Mouse (Mus musculus): ENCODE measurements at regions not wholly inside any gene's neighbourhood (a gene's known extent, or its start where the extent isn't known, plus 50 kb on each side); places are given as distances from the start of the nearest gene placed in this dataset.

GRCm38 (mm10) chr11:18266161-18266560 is 312.5 kb upstream of the Etaa1 start:
- Histone ChIP-seq H3K27me3 (ENCODE audit: control insufficient read depth, insufficient read depth, low read length) (no peaks in the 10 kb centered on the region), H3K4me1 (ENCODE audit: control insufficient read depth, insufficient read depth, low read length) (no peaks in the 10 kb centered on the region), H3K9me3 (replicated peaks; ENCODE audit: control insufficient read depth, low read length) (no peaks in the 10 kb centered on the region), H3K36me3 (replicated peaks; ENCODE audit: control insufficient read depth, insufficient read depth, low read depth, low read length) (no peaks in the 10 kb centered on the region), H3K27ac (replicated peaks; ENCODE audit: low read depth, low read length) (no peak overlapping the region), H3K9ac (replicated peaks; ENCODE audit: low read length) (no peak overlapping the region), H3K4me2 (ENCODE audit: low read depth, low read length) (no peak overlapping the region), H3K4me3 (ENCODE audit: low read depth, low read length) (no peak overlapping the region)
- 72% methylated on average over 2 of the region's 2 CpGs for WGBS
- no peak for DNase-seq (ENCODE audit: low spot score)
- no peak for ATAC-seq (replicated peaks; ENCODE audit: insufficient number of reproducible peaks, low FRiP score, low TSS enrichment, low read depth)

- ATAC-seq (replicated peaks; ENCODE audit: insufficient number of reproducible peaks, low FRiP score, low TSS enrichment, low read depth) (no peak), DNase-seq (ENCODE audit: low spot score) (no peak)
- Histone ChIP-seq H3K4me2 (ENCODE audit: low read depth, low read length) (no peak overlapping the region), H3K9me3 (replicated peaks; ENCODE audit: control insufficient read depth, low read length) (no peaks in the 10 kb centered on the region), H3K9ac (replicated peaks; ENCODE audit: low read length) (no peak overlapping the region), H3K4me3 (ENCODE audit: low read depth, low read length) (no peak overlapping the region), H3K27ac (replicated peaks; ENCODE audit: low read depth, low read length) (no peak overlapping the region), H3K36me3 (replicated peaks; ENCODE audit: control insufficient read depth, insufficient read depth, low read depth, low read length) (no peaks in the 10 kb centered on the region), H3K27me3 (ENCODE audit: control insufficient read depth, insufficient read depth, low read length) (no peaks in the 10 kb centered on the region), H3K4me1 (ENCODE audit: control insufficient read depth, insufficient read depth, low read length) (no peaks in the 10 kb centered on the region)
- WGBS: 87% methylated on average over 1 of the region's 1 CpGs
These were observed 309.2 kb upstream of the Etaa1 start for GRCm38 (mm10) chr11:18262901-18263300.

GRCm38 (mm10) chr11:18249236-18249635 is 295.6 kb upstream of the Etaa1 start:
- Histone ChIP-seq H3K9me3 (replicated peaks; ENCODE audit: control insufficient read depth, low read length) (no peaks in the 10 kb centered on the region), H3K4me1 (ENCODE audit: control insufficient read depth, insufficient read depth, low read length) (no peaks in the 10 kb centered on the region), H3K9ac (replicated peaks; ENCODE audit: low read length) (no peak overlapping the region), H3K36me3 (replicated peaks; ENCODE audit: control insufficient read depth, insufficient read depth, low read depth, low read length) (no peaks in the 10 kb centered on the region), H3K27me3 (ENCODE audit: control insufficient read depth, insufficient read depth, low read length) (no peaks in the 10 kb centered on the region), H3K4me3 (ENCODE audit: low read depth, low read length) (no peak overlapping the region), H3K27ac (replicated peaks; ENCODE audit: low read depth, low read length) (no peak overlapping the region), H3K4me2 (ENCODE audit: low read depth, low read length) (no peak overlapping the region)
- ATAC-seq (replicated peaks; ENCODE audit: insufficient number of reproducible peaks, low FRiP score, low TSS enrichment, low read depth) (no peak), DNase-seq (ENCODE audit: low spot score) (no peak)
- WGBS: 36% methylated on average over 4 of the region's 4 CpGs

DNA sequence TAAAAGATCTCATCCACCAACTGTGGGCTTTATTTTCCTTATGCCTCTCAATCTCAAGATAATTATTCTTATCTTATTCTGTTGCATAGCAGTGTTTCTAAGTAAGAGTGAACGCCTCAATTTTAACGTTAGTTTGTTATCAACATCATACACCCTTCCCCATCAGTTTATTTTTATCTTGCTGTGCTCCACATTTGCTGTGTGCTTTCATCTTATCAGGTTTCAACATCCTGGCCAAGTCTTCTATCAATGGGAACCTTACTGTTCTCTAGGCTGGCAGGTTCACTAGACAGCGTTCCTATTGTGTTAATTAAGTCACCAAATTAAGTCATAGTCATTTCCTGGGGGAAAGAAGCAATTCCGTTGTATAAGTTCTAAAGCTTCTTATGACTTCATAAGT is 263.1 kb upstream of the Etaa1 start:
- no peak for ATAC-seq (replicated peaks; ENCODE audit: insufficient number of reproducible peaks, low FRiP score, low TSS enrichment, low read depth)
- Histone ChIP-seq H3K9me3 (replicated peaks; ENCODE audit: control insufficient read depth, low read length) (no peaks in the 10 kb centered on the region), H3K9ac (replicated peaks; ENCODE audit: low read length) (no peak overlapping the region), H3K27me3 (ENCODE audit: control insufficient read depth, insufficient read depth, low read length) (no peaks in the 10 kb centered on the region), H3K4me2 (ENCODE audit: low read depth, low read length) (no peak overlapping the region), H3K36me3 (replicated peaks; ENCODE audit: control insufficient read depth, insufficient read depth, low read depth, low read length) (no peaks in the 10 kb centered on the region), H3K4me1 (ENCODE audit: control insufficient read depth, insufficient read depth, low read length) (no peaks in the 10 kb centered on the region), H3K27ac (replicated peaks; ENCODE audit: low read depth, low read length) (no peak overlapping the region), H3K4me3 (ENCODE audit: low read depth, low read length) (no peak overlapping the region)
- 81% methylated on average over 4 of the region's 4 CpGs for WGBS
- no peak for DNase-seq (ENCODE audit: low spot score)

DNA sequence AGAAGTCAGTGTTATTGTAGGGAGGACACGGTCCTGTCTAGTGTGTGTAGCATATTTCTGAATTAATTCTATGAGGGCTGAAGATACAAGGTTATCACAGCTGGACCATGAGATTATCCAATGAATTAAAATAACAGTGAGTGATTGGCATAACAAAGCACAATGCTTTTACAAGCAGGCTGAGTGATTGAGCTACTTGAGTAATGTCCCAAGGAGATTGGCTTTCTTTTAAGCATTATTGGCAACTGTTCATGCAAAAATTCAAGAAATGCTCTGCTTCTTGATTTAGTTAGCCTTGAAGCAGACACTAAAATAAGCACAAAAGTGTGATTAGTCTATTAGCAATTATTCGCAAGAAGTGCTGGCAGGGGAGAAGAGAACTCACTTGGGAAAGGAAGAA is 219.4 kb upstream of the Etaa1 start:
- no peaks in the 10 kb centered on the region for H3K36me3 ChIP-seq (replicated peaks; ENCODE audit: control insufficient read depth, insufficient read depth, low read depth, low read length)
- H3K4me3 ChIP-seq (ENCODE audit: low read depth, low read length): no peak overlapping the region
- no peak overlapping the region for H3K27ac ChIP-seq (replicated peaks; ENCODE audit: low read depth, low read length)
- no peak for ATAC-seq (replicated peaks; ENCODE audit: insufficient number of reproducible peaks, low FRiP score, low TSS enrichment, low read depth)
- no peaks in the 10 kb centered on the region for H3K4me1 ChIP-seq (ENCODE audit: control insufficient read depth, insufficient read depth, low read length)
- no peak overlapping the region for H3K4me2 ChIP-seq (ENCODE audit: low read depth, low read length)
- H3K9ac ChIP-seq (replicated peaks; ENCODE audit: low read length): no peak overlapping the region
- H3K27me3 ChIP-seq (ENCODE audit: control insufficient read depth, insufficient read depth, low read length): no peaks in the 10 kb centered on the region
- DNase-seq (ENCODE audit: low spot score): no peak
- WGBS: 71% methylated on average over 2 of the region's 2 CpGs
- H3K9me3 ChIP-seq (replicated peaks; ENCODE audit: control insufficient read depth, low read length): no peaks in the 10 kb centered on the region

GRCm38 (mm10) chr11:18171207-18171776 is 217.6 kb upstream of the Etaa1 start:
- no peak for DNase-seq (ENCODE audit: low spot score)
- H3K9me3 ChIP-seq (replicated peaks; ENCODE audit: control insufficient read depth, low read length): no peaks in the 10 kb centered on the region
- no peak overlapping the region for H3K27ac ChIP-seq (replicated peaks; ENCODE audit: low read depth, low read length)
- no peaks in the 10 kb centered on the region for H3K27me3 ChIP-seq (ENCODE audit: control insufficient read depth, insufficient read depth, low read length)
- ATAC-seq (replicated peaks; ENCODE audit: insufficient number of reproducible peaks, low FRiP score, low TSS enrichment, low read depth): no peak
- no peak overlapping the region for H3K9ac ChIP-seq (replicated peaks; ENCODE audit: low read length)
- H3K36me3 ChIP-seq (replicated peaks; ENCODE audit: control insufficient read depth, insufficient read depth, low read depth, low read length): no peaks in the 10 kb centered on the region
- no peak overlapping the region; the same call in 1 of the 2 replicates for H3K4me2 ChIP-seq (ENCODE audit: low read depth, low read length)
- no peaks in the 10 kb centered on the region for H3K4me1 ChIP-seq (ENCODE audit: control insufficient read depth, insufficient read depth, low read length)
- H3K4me3 ChIP-seq (ENCODE audit: low read depth, low read length): no peak overlapping the region
- 35% methylated on average over 2 of the region's 2 CpGs for WGBS

GRCm38 (mm10) chr11:18165609-18166347 is 212.1 kb upstream of the Etaa1 start:
- DNase-seq (ENCODE audit: low spot score) (no peak), ATAC-seq (replicated peaks; ENCODE audit: insufficient number of reproducible peaks, low FRiP score, low TSS enrichment, low read depth) (no peak)
- 81% methylated on average over 4 of the region's 4 CpGs for WGBS
- H3K36me3 ChIP-seq (replicated peaks; ENCODE audit: control insufficient read depth, insufficient read depth, low read depth, low read length): no peaks in the 10 kb centered on the region
- H3K4me1 ChIP-seq (ENCODE audit: control insufficient read depth, insufficient read depth, low read length): no peaks in the 10 kb centered on the region
- H3K27me3 ChIP-seq (ENCODE audit: control insufficient read depth, insufficient read depth, low read length): no peaks in the 10 kb centered on the region
- H3K9ac ChIP-seq (replicated peaks; ENCODE audit: low read length): no peak overlapping the region
- no peaks in the 10 kb centered on the region for H3K9me3 ChIP-seq (replicated peaks; ENCODE audit: control insufficient read depth, low read length)
- H3K4me3 ChIP-seq (ENCODE audit: low read depth, low read length): no peak overlapping the region
- H3K4me2 ChIP-seq (ENCODE audit: low read depth, low read length): no peak overlapping the region
- no peak overlapping the region for H3K27ac ChIP-seq (replicated peaks; ENCODE audit: low read depth, low read length)

GRCm38 (mm10) chr11:18164025-18164423 is 210.3 kb upstream of the Etaa1 start:
- Histone ChIP-seq H3K27me3 (ENCODE audit: control insufficient read depth, insufficient read depth, low read length) (no peaks in the 10 kb centered on the region), H3K4me2 (ENCODE audit: low read depth, low read length) (no peak overlapping the region), H3K9ac (replicated peaks; ENCODE audit: low read length) (no peak overlapping the region), H3K4me3 (ENCODE audit: low read depth, low read length) (no peak overlapping the region), H3K4me1 (ENCODE audit: control insufficient read depth, insufficient read depth, low read length) (no peaks in the 10 kb centered on the region), H3K9me3 (replicated peaks; ENCODE audit: control insufficient read depth, low read length) (no peaks in the 10 kb centered on the region), H3K27ac (replicated peaks; ENCODE audit: low read depth, low read length) (no peak overlapping the region), H3K36me3 (replicated peaks; ENCODE audit: control insufficient read depth, insufficient read depth, low read depth, low read length) (no peaks in the 10 kb centered on the region)
- WGBS: 77% methylated on average over 2 of the region's 2 CpGs
- DNase-seq (ENCODE audit: low spot score) (no peak), ATAC-seq (replicated peaks; ENCODE audit: insufficient number of reproducible peaks, low FRiP score, low TSS enrichment, low read depth) (no peak)

Measured in embryonic facial prominence, embryonic 11.5 days (tissue).